17 mouse cellular contexts compared by ENCODE assay signal in genomic region chr6:77847651-77848050, GRCm38 (mm10).
DNase-seq lines count a peak whose midpoint lies in the region; ATAC-seq lines count a peak whose summit lies in the region.
"Had no signal": no experiment of that assay in that cellular context is flagged by ENCODE, and none has a peak within 500 bp of the region (broad histone marks: within the 10 kb centered on the region; RNA-seq: fewer than 3 reads in every experiment).

No protein-coding gene starts in this region.

- H3K4me1 ChIP-seq in hindbrain, embryonic 16.5 days (ENCODE audit: control insufficient read depth, insufficient read depth, low read depth, low read length), result peaks cover 4% of the 10 kb centered on the region
- no peaks in the 10 kb centered on the region for H3K4me1 ChIP-seq in hindbrain, embryonic 11.5 days (replicated peaks; ENCODE audit: control insufficient read depth, insufficient read depth, low read length)
- H3K4me1 ChIP-seq: lung, embryonic 15.5 days; megakaryocyte, embryonic 14.5 days had no signal

- DNase-seq in hindbrain, embryonic 11.5 days (ENCODE audit: low spot score), result no peak
- peak; percentile 20 to 44 for DNase-seq in frontal cortex, postnatal 10 days (ENCODE audit: low spot score in 2 of 2)
- peak; percentile 43 to 56 for DNase-seq in left cerebral cortex, adult 9 months (ENCODE audit: low spot score in 2 of 2)
- peak; percentile 30 to 61 for DNase-seq in right cerebral cortex, postnatal 36 days (ENCODE audit: low spot score in 2 of 2)
- DNase-seq in adipocyte (ENCODE audit: low spot score), result no peak
- no peak for DNase-seq in lung, postnatal 4 days
- DNase-seq: adrenal gland, adult 2 months; cerebellum, postnatal 36 days; heart, adult 2 months; kidney, adult 9 months; spleen, adult 18-20 months had no signal

- no peaks in the 10 kb centered on the region for H3K27me3 ChIP-seq in hindbrain, embryonic 16.5 days (replicated peaks; ENCODE audit: control insufficient read depth, insufficient read depth, low read length)
- H3K27me3 ChIP-seq in hindbrain, embryonic 11.5 days (ENCODE audit: control insufficient read depth, insufficient read depth, low read length), result no peaks in the 10 kb centered on the region
- H3K27me3 ChIP-seq: hindbrain, embryonic 15.5 days; lung, embryonic 15.5 days; megakaryocyte, embryonic 14.5 days had no signal

- no peak overlapping the region for H3K4me3 ChIP-seq in hindbrain, embryonic 16.5 days (ENCODE audit: low read length)
- no peak overlapping the region for H3K4me3 ChIP-seq in hindbrain, embryonic 11.5 days (ENCODE audit: low read depth, low read length)
- H3K4me3 ChIP-seq: heart, adult 2 months; hindbrain, embryonic 15.5 days; lung, embryonic 15.5 days; megakaryocyte, embryonic 14.5 days had no signal

- H3K9ac ChIP-seq in hindbrain, embryonic 16.5 days (ENCODE audit: low read depth, low read length), result no peak overlapping the region
- no peak overlapping the region for H3K9ac ChIP-seq in hindbrain, embryonic 11.5 days (ENCODE audit: low read depth, low read length)
- H3K9ac ChIP-seq: hindbrain, embryonic 15.5 days; lung, embryonic 15.5 days had no signal

- no peak overlapping the region for H3K27ac ChIP-seq in hindbrain, embryonic 16.5 days (ENCODE audit: low read depth, low read length)
- H3K27ac ChIP-seq in hindbrain, embryonic 11.5 days (ENCODE audit: low read depth, low read length), result no peak overlapping the region
- H3K27ac ChIP-seq: heart, adult 2 months; hindbrain, embryonic 15.5 days; lung, embryonic 15.5 days had no signal

- no peak overlapping the region for H3K4me2 ChIP-seq in hindbrain, embryonic 16.5 days (ENCODE audit: low read length)
- H3K4me2 ChIP-seq in hindbrain, embryonic 11.5 days (replicated peaks; ENCODE audit: low read depth, low read length), result no peak overlapping the region
- H3K4me2 ChIP-seq: hindbrain, embryonic 15.5 days; liver, embryonic 11.5 days; lung, embryonic 15.5 days had no signal

- ATAC-seq in hindbrain, embryonic 16.5 days, result peak; percentile 69; the same call in 1 of the 2 replicates
- no peak for ATAC-seq in hindbrain, embryonic 11.5 days (ENCODE audit: low FRiP score)
- no peak for ATAC-seq in granulocyte monocyte progenitor cell, adult 5-6 weeks (replicated peaks; ENCODE audit: poor library complexity, severe bottlenecking)

- 65% methylated on average over 2 of the region's 2 CpGs for WGBS in hindbrain, embryonic 16.5 days
- 79% methylated on average over 2 of the region's 2 CpGs for WGBS in hindbrain, embryonic 11.5 days

- H3K9me3 ChIP-seq in hindbrain, embryonic 16.5 days (ENCODE audit: control insufficient read depth, low read length), result no peaks in the 10 kb centered on the region
- no peaks in the 10 kb centered on the region for H3K9me3 ChIP-seq in hindbrain, embryonic 11.5 days (ENCODE audit: control insufficient read depth, low read length)
- H3K9me3 ChIP-seq: hindbrain, embryonic 15.5 days; lung, embryonic 15.5 days; megakaryocyte, embryonic 14.5 days had no signal

- no peaks in the 10 kb centered on the region for H3K36me3 ChIP-seq in hindbrain, embryonic 16.5 days (ENCODE audit: control insufficient read depth, insufficient read depth, low read length)
- no peaks in the 10 kb centered on the region for H3K36me3 ChIP-seq in hindbrain, embryonic 11.5 days (ENCODE audit: control insufficient read depth, insufficient read depth, low read length)
- H3K36me3 ChIP-seq: hindbrain, embryonic 15.5 days; lung, embryonic 15.5 days had no signal

Comparison
In these comparisons a context has a peak if more than half of its experiments do, and no peak if none do; other contexts are left out.
1. DNase-seq: peak in frontal cortex, postnatal 10 days (2 of 2), left cerebral cortex, adult 9 months (2 of 2) and right cerebral cortex, postnatal 36 days (2 of 2); none in hindbrain, embryonic 11.5 days (single experiment), adipocyte (single experiment) and lung, postnatal 4 days (0 of 2).